Mouse (Mus musculus) CD8-positive naive resting alpha-beta T cell, adult 2 months (primary cell): ENCODE data around the gene Sema4b.

Source experiments
- DNase-seq, 2 experiments: peaks; one replicate each; pipeline ENCODE4 v3.0.0; 2022; ENCODE audit warnings: low read depth in 2 of 2, low spot score in 2 of 2

The Sema4b gene

DNA sequence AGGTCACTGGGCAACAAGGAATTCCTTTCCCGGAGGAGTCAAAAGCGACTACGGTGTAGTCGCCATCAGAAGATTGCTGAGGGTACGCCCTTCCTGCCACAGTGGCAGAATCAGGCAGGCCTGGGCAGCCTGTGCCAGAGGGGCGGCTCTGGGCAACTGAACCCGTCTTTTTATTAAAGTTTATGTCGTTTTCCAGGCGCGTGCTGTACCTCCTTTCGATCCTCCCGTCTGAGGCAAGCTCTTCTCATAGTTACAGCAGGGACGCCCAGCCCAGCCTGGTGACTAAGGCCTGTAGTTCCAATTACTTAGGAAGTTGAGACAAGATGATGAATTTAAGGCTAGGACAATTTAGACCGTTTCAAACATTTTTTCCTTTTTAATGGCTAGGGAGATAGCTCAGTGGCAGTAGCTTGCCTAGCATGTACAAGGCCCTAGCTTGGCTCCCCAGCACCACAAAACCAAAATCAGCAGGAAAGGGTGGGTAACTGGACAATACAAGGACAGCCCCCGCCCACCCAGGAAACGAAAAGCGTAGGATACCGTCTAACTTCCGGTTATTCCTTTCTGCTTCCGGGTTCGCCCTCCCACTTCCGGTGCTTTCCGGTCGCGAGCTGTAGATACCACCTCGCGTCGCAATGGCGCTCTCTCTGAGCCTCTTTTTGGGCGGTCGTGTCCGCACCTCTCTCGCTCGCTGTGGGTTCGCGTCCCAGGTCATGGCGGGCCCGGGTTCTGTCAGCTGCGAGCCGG is 74.2 kb downstream of the Sema4b start, which contains the start of gene Ngrn:
TSS of gene Ngrn (plus strand) at position 591 of the 747 bp plus-strand sequence.
- DNase-seq = peak; percentile 64 to 76

DNA sequence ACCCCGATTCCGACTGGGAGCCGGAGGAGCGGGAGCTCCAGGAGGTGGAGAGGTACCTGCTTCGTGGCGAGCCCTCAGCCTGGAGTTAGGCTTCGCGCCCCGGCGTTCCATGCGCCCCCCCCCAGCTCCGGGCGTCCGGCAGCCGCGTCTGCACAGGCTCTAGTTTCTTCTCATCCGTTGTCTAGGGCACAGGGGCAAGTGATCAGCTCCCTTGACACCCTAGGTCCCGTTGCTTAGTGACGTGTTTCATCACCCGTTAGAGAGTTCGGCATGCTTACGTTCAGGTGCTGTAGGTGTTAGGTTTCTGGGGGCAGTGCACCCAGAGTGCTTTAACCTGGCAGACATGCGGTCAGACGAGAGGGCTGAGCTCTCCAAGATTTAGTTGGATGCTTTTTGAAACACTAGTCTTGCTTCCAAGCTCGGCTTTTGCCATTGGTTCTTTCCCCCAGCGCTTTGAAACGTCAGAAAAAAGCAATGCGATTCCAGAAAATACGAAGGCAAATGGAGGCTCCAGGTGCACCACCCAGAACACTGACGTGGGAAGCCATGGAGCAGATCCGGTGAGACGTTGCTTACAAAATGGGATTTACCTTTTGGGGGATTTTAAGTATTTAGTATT is 74.8 kb downstream of the Sema4b start:
- peak in 1 of 2 experiments; percentile 10 for DNase-seq

- no peak for DNase-seq
Observed at GRCm38 (mm10) chr7:80264606-80265005, 78.0 kb downstream of the Sema4b start.

DNA sequence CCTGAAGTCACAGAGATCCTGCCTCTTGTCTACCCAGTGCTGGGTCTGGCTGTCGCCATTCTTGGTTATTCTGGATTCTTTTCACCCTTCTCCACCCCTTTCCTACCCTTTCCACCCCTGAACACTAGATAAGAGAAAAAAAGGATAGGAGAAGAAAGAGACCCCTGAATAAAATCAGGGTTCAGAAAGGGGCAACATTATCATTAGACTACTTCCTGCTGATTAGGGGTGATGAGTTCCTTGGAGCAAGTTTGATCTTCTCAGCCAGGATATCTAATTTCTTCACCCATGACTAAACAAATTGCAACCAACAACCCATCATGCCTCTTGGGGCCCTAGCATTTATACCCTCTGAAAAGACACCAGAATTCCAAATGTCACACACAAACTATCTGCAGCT is 81.1 kb downstream of the Sema4b start:
- DNase-seq = no peak

DNA sequence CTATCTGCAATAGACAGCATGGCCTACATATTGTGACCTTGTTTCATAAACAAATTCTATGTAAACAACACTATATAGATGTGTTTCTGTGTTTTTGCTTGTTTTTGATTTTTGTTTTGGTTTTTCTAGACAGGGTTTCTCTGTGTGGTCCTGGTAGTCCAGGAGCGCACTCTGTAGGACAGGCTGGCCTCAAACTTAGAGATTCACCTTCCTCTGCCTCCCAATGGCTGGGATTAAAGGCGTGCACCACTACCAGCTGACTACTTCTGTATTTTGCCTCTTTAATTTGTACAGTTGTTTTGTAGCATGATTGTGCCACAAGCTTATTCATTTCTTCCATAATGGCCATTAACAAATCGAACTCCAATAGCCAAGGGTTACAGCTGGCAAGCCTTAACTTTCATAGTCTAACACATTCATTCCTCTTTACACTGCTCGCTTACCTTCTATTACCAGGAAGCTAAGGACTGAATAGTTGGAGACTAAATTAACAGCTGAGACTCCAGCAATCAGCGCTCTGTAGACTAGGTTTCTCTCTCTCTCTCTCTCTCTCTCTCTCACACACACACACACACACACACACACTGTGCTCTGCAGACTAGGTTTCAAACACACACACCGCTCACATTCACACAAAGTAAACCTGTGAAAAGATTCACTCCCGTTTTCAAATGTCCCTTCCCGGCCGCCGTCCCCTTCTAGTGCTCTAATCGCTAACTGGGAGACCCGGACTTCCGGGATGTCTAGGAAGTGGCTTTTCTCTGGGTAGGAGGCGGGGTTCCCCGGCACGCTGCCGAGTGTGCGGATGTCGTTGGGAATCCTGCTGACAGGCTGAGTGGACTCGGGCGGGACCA is 82.5 kb downstream of the Sema4b start, which contains the start of gene Vps33b:
TSS of gene Vps33b (plus strand) at position 753 of the 854 bp plus-strand sequence.
- DNase-seq = peak; percentile 91 to 94

DNA sequence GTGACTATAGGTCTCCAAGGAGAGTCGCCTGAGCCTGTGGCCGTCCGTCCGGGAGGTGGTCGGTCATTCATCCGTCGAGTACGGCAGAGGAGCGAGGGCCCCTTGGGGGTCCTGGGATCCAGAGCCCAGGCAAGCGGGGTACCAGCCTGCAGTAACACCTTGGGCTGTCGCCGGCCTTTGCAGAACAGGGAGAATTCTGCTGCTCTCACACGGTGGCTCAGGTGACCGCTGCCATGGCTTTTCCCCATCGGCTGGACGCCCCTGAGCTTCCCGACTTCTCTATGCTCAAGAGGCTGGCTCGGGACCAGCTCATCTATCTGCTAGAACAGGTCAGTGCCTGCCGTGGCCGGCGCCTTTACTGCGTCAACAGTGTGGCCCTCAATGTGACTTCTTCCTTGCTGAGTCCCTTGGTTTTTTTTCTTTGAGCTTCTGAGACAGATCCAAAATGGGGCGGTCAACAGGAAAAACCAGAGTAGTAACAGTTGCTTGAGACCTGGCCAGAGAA is 83.2 kb downstream of the Sema4b start:
- DNase-seq = no peak

DNA sequence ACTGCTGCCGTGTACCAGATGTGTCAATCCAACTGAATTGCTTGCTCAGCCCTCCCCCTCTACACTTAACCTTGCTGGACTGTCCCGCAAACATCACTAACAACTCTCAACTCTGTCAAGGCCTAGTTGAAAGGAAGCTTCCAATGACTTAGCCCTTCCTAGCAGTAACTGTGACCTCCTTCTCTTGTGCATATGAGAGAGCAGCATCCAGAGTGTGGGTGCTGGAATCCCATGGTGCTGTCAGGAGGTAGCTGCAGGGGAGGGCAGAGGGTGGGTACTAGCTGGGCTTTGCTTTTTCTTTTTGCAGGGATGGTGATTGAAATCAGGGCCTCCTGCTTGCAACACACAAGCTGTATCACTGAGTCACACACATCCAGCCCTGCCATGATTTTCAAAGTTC is 86.8 kb downstream of the Sema4b start:
- DNase-seq = no peak
